Mouse (Mus musculus): ENCODE results near the gene Hdac6.
"Not testable (repeated sequence)": the region's sequence is repeated elsewhere in the genome, so short reads cannot be mapped to it uniquely, and the experiment has no call there.

- TF ChIP-seq CTCF, POLR2A (IDR thresholded peaks at IDR 0.05; ENCODE audit: extremely low read depth, insufficient read depth, low read length): not testable (repeated sequence)
Observed at GRCm38 (mm10) chrX:7909242-7909641, 38.4 kb downstream of the Hdac6 start, which contains the start of gene Gm10490.

All from cortical plate, adult 2 months (tissue).